Mouse (Mus musculus) thymus, postnatal 10 days (tissue): ENCODE measurements at regions not wholly inside any gene's neighbourhood (a gene's known extent, or its start where the extent isn't known, plus 50 kb on each side); places are given as distances from the start of the nearest gene placed in this dataset.

Experiments
- DNase-seq, 2 experiments: peaks; one replicate each; pipeline ENCODE4 v3.0.0; 2021; ENCODE audit warnings: low spot score in 2 of 2

- DNase-seq: peak in 1 of 2 experiments; percentile 3
Observed at GRCm38 (mm10) chrX:4688291-4688690, 112.0 kb upstream of the Btbd35f4 start.
